Mouse (Mus musculus) Muller cell, postnatal 12 days (primary cell): ENCODE data around the gene Podxl.
"Not testable (repeated sequence)": the region's sequence is repeated elsewhere in the genome, so short reads cannot be mapped to it uniquely, and the experiment has no call there.

Experiments used
- DNase-seq: peaks from one replicate; pipeline ENCODE4 v3.0.0-alpha.2; 2015; ENCODE audit errors: inconsistent ontology term

Gene Podxl

GRCm38 (mm10) chr6:31568070-31568595 lies 4.4 kb upstream of the Podxl start:
- DNase-seq: no peak

- DNase-seq: no peak
Observed at GRCm38 (mm10) chr6:31567200-31567599, 3.4 kb upstream of the Podxl start.

GRCm38 (mm10) chr6:31564901-31565391 lies 1.2 kb upstream of the Podxl start:
- DNase-seq: peak; percentile 14

GRCm38 (mm10) chr6:31564182-31564531 lies 376 bp upstream of the Podxl start:
- no peak for DNase-seq

- peak; percentile 9 for DNase-seq
Observed at GRCm38 (mm10) chr6:31562371-31563080, 1.3 kb downstream of the Podxl start.

- not testable (repeated sequence) for DNase-seq
Observed at GRCm38 (mm10) chr6:31561948-31562347, 1.8 kb downstream of the Podxl start.

- DNase-seq: no peak
Observed at GRCm38 (mm10) chr6:31560138-31560959, 3.4 kb downstream of the Podxl start.

GRCm38 (mm10) chr6:31556460-31557100 lies 7.2 kb downstream of the Podxl start:
- peak; percentile 43 for DNase-seq

GRCm38 (mm10) chr6:31550876-31551532 lies 12.8 kb downstream of the Podxl start:
- DNase-seq: no peak

- peak; percentile 66 for DNase-seq
Observed at GRCm38 (mm10) chr6:31549361-31550051, 14.3 kb downstream of the Podxl start.

- no peak for DNase-seq
Observed at GRCm38 (mm10) chr6:31544318-31544717, 19.5 kb downstream of the Podxl start.

GRCm38 (mm10) chr6:31540018-31540417 lies 23.8 kb downstream of the Podxl start:
- no peak for DNase-seq

- DNase-seq: no peak
Observed at GRCm38 (mm10) chr6:31538112-31538511, 25.7 kb downstream of the Podxl start.

GRCm38 (mm10) chr6:31537193-31537592 lies 26.6 kb downstream of the Podxl start:
- DNase-seq: no peak

GRCm38 (mm10) chr6:31534705-31535104 lies 29.1 kb downstream of the Podxl start:
- no peak for DNase-seq

GRCm38 (mm10) chr6:31531880-31532279 lies 31.9 kb downstream of the Podxl start:
- no peak for DNase-seq

GRCm38 (mm10) chr6:31528339-31528738 lies 35.4 kb downstream of the Podxl start:
- DNase-seq: no peak

- DNase-seq: peak; percentile 45
Observed at GRCm38 (mm10) chr6:31527897-31528296, 35.9 kb downstream of the Podxl start.

- no peak for DNase-seq
Observed at GRCm38 (mm10) chr6:31526929-31527328, 36.9 kb downstream of the Podxl start.

- peak; percentile 33 for DNase-seq
Observed at GRCm38 (mm10) chr6:31525231-31525900, 38.4 kb downstream of the Podxl start.
